Mouse (Mus musculus) ES-E14 (cell line): ENCODE data around the gene Sh3pxd2b. TPM values are rescaled to one million over a fixed set of nuclear protein-coding genes. Genes with fewer than 3 reads are reported as not detected.

Experiments
- DNase-seq: peaks from one replicate; pipeline ENCODE4 v3.0.0-alpha.2; 2013; ENCODE audit warnings: low read depth, low spot score
- H3K27ac ChIP-seq: 2 replicates; pipeline ENCODE4 v1.5.1; 2012; ENCODE audit warnings: low read depth, mild to moderate bottlenecking, low read length, moderate library complexity, mixed read lengths; ENCODE audit not compliant: poor library complexity, insufficient read depth, severe bottlenecking
- H3K36me3 ChIP-seq: 2 replicates; pipeline ENCODE4 v1.6.1; 2012; ENCODE audit warnings: mild to moderate bottlenecking, low read length, moderate library complexity, mixed read lengths; ENCODE audit not compliant: control insufficient read depth, poor library complexity, insufficient read depth, severe bottlenecking
- H3K4me1 ChIP-seq, 2 experiments: fragments of 150-350 bp in 1 of 2; sonication (generic) in 1 of 2; 2 replicates each; pipeline ENCODE4 v1.6.1; 2012; ENCODE audit warnings: low read length in 2 of 2, mild to moderate bottlenecking in 1 of 2, mixed read lengths in 1 of 2; ENCODE audit not compliant: control insufficient read depth in 2 of 2, insufficient read depth in 2 of 2, poor library complexity in 1 of 2
- H3K4me3 ChIP-seq, 2 experiments: fragments of 150-350 bp in 1 of 2; sonication (generic) in 1 of 2; 2 replicates each; pipeline ENCODE4 v1.5.1; 2012; ENCODE audit warnings: low read length in 2 of 2, low read depth in 1 of 2, mild to moderate bottlenecking in 1 of 2, mixed read lengths in 1 of 2; ENCODE audit not compliant: insufficient read depth in 1 of 2, poor library complexity in 1 of 2, severe bottlenecking in 1 of 2
- H3K9ac ChIP-seq: 2 replicates; pipeline ENCODE4 v1.6.1; 2012; ENCODE audit warnings: low read depth, mild to moderate bottlenecking, low read length, mixed read lengths; ENCODE audit not compliant: poor library complexity, insufficient read depth, severe bottlenecking
- H3K9me3 ChIP-seq: fragments of 150-350 bp; sonication (generic); 2 replicates; pipeline ENCODE4 v1.6.1; 2012; ENCODE audit warnings: low read depth, mild to moderate bottlenecking, low read length; ENCODE audit not compliant: control insufficient read depth, insufficient read depth
- CHD2 ChIP-seq: IDR thresholded peaks from 2 replicates; pipeline ENCODE4 v1.6.1; 2014; ENCODE audit warnings: mild to moderate bottlenecking, low read depth, low read length, inconsistent platforms
- HCFC1 ChIP-seq: IDR thresholded peaks from 2 replicates; pipeline ENCODE4 v1.6.1; 2012; ENCODE audit warnings: low read length, inconsistent platforms, borderline replicate concordance; ENCODE audit not compliant: insufficient read depth
- MAFK ChIP-seq: IDR thresholded peaks from 2 replicates; pipeline ENCODE4 v1.6.1; 2014; ENCODE audit warnings: mild to moderate bottlenecking, low read depth, low read length, inconsistent platforms; ENCODE audit not compliant: insufficient read depth
- ZC3H11A ChIP-seq: IDR thresholded peaks from 2 replicates; pipeline ENCODE4 v1.6.1; 2012; ENCODE audit warnings: low read depth, mild to moderate bottlenecking, inconsistent platforms, low read length, borderline replicate concordance
- ZNF384 ChIP-seq: IDR thresholded peaks from 2 replicates; pipeline ENCODE4 v1.6.1; 2012; ENCODE audit warnings: low read depth, low read length, inconsistent platforms
- in situ Hi-C, 2 experiments: fragments of 600-800 bp; cut with MboI; formaldehyde crosslinking; loops; one replicate each; pipeline ENCODE4 v1.15.1; 2025; ENCODE audit warnings: low sequenced_read_pairs in 2 of 2, inconsistent platforms in 1 of 2; ENCODE audit not compliant: unreplicated experiment in 2 of 2
- total RNA-seq: library from RNA; depleted of rRNA; stranded (reverse); fragments of 300-350 nt; gene quantifications from 2 replicates; pipeline ENCODE4 v1.2.3, GENCODE M21; 2012

Sh3pxd2b gene
- total RNA-seq, 1 experiment: 6.8 TPM

DNA sequence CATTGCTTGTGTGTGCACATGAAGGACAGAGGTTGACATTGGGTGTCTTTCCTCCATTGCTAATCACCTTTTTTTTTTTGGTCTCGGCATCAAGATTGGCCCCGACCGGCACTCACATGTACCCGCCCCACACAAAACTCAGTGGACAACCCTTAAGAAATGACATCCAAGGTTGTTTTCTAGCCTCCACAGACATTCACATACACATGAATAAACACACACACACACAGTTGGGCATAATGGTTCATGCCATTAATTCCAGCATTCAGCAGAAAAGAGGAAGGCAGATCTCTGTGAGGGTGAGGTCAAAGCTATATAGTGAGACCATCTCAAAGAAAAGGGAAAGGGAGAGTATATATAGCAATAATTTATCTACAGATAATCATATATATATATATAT, 105.1 kb downstream of the Sh3pxd2b start:
- Histone ChIP-seq H3K4me3 (no peak overlapping the region), H3K9ac (no peak overlapping the region), H3K9me3 (no peaks in the 10 kb centered on the region), H3K27ac (no peak overlapping the region), H3K36me3 (no peaks in the 10 kb centered on the region), H3K4me1 (no peaks in the 10 kb centered on the region)
- no peak for TF ChIP-seq ZC3H11A
- no peak for TF ChIP-seq HCFC1
- no peak for TF ChIP-seq MAFK
- no peak for TF ChIP-seq CHD2
- TF ChIP-seq ZNF384: no peak
- no peak for DNase-seq
- in situ Hi-C loops: no loop called here

DNA sequence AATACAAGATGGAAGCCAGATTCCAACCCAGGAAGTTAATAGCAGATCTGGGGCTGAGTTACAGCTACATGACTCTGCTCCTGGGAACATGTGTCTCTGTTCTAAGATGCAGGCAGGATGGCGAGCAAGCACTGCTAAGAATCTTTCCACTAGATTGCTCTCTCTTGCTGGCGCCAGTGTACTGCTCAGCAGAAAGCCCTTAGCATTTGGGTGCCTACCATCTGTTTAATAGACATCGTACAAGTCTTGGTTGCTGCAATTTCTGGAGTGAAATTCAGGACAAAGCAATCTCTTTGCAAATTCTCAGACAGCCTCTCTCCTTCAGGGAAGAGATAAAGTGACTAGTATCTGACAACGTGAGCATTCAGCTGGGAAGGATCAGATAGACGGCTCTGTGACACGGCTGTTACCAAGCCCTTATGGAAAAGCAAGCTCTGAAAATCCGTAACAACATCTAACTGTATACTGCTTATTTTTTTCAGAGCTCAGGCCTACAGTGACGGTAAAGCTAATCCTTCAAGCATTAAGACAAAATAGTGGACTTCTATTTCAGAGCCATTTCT, 105.8 kb downstream of the Sh3pxd2b start:
- Histone ChIP-seq H3K4me1 (no peaks in the 10 kb centered on the region), H3K9me3 (no peaks in the 10 kb centered on the region), H3K27ac (no peak overlapping the region), H3K4me3 (no peak overlapping the region), H3K9ac (no peak overlapping the region), H3K36me3 (no peaks in the 10 kb centered on the region)
- no peak for DNase-seq
- TF ChIP-seq HCFC1 (no peak), ZC3H11A (no peak), CHD2 (no peak), MAFK (no peak), ZNF384 (no peak)
- in situ Hi-C loops: no loop called here

DNA sequence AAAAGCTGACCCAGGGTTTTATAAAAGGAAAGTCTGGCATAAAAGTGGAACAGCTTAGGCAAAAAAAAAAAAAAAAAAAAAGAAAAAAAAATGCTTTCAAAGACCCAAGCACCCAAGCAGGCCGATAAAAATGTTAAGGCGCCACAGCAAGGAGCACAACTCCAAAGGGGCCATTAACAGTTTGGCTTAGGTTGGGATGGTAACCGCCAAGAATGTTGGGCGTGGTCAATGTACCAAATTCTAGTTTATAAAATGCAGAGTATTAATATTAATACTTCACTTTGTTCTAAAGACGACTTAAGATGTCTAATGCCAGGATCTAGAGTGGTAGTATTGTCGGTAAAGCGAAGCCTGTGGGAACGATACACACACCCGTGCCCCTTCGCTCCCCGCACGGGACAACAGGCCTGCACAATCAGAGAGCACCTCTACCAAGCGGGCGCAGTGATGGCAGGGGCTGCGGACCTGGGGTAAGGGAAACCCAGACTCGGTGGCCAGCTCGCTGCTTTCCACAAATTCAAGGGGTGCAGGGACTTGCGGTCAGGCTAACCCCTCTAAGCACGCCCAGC, 106.7 kb downstream of the Sh3pxd2b start:
- DNase-seq: no peak
- Histone ChIP-seq H3K4me1 (no peaks in the 10 kb centered on the region), H3K9ac (peak overlapping the region; percentile 76), H3K27ac (no peak overlapping the region), H3K9me3 (no peaks in the 10 kb centered on the region), H3K36me3 (no peaks in the 10 kb centered on the region), H3K4me3 (peak overlapping the region; percentile 89 to 99)
- in situ Hi-C loops: no loop called here
- peak; percentile 46; the same call in 1 of the 2 replicates for TF ChIP-seq ZNF384
- no peak for TF ChIP-seq ZC3H11A

DNA sequence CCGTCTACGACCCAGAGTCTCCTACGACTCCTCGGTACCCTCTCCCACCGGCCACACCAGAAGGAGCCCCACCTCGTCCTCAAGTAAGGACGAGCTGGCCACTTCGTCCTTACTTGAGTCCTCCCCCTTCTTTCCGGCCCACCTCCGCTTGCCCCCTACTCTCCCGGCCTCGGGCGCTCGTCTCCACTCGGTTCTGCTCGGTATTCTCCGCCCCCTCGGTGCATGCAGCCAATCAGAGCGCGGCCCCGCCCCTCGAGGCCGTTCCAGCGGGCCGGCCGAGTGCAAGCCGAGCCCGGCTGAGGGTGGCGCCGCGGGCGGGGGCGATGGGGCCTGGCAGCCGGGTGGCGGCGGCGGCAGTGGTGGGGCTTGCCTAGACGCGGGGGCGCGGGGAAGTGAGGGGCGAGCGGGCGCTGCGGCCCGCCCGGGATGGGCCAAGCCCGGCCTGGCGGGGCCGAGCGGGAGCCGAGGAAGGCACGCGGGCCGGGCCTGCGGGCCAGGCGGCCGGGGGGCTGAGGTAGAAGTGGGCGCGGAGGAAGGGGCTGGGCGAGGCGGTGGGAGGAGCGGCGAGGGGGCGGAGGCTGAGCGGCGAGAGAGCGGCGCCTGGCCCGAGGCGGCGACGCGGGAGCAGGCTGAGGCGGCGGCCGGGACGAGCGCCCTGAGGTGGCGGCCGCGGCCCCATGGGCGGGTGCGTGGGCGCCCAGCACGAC, 107.3 kb downstream of the Sh3pxd2b start, which contains the start of gene Ubtd2:
Gene Ubtd2, plus strand, starts transcription at position 571 of the 707 bp plus-strand sequence.
- H3K9me3 ChIP-seq: no peaks in the 10 kb centered on the region
- H3K27ac ChIP-seq: 0 out of 2 replicates have a peak within 1 kb of the TSS, but pooled peaks have one; percentile 42
- in situ Hi-C loops: no loop called here
- peak within 1 kb of the TSS; percentile 90 for H3K9ac ChIP-seq
- peak within 1 kb of the TSS; percentile 89 to 99 for H3K4me3 ChIP-seq
- no peak for TF ChIP-seq ZC3H11A
- no peak for TF ChIP-seq ZNF384
- no peak for TF ChIP-seq CHD2
- no peak for TF ChIP-seq HCFC1
- TF ChIP-seq MAFK: no peak
- peak; percentile 85 for DNase-seq
- no peaks in the 10 kb centered on the region for H3K36me3 ChIP-seq
- no peaks in the 10 kb centered on the region for H3K4me1 ChIP-seq
